Mouse (Mus musculus): ENCODE data around the gene Ola1. TPM values are rescaled to one million over a fixed set of nuclear protein-coding genes. Genes with fewer than 3 reads are reported as not detected.

Ola1 gene
- polyA plus RNA-seq, 1 experiment: 8.1 TPM

DNA sequence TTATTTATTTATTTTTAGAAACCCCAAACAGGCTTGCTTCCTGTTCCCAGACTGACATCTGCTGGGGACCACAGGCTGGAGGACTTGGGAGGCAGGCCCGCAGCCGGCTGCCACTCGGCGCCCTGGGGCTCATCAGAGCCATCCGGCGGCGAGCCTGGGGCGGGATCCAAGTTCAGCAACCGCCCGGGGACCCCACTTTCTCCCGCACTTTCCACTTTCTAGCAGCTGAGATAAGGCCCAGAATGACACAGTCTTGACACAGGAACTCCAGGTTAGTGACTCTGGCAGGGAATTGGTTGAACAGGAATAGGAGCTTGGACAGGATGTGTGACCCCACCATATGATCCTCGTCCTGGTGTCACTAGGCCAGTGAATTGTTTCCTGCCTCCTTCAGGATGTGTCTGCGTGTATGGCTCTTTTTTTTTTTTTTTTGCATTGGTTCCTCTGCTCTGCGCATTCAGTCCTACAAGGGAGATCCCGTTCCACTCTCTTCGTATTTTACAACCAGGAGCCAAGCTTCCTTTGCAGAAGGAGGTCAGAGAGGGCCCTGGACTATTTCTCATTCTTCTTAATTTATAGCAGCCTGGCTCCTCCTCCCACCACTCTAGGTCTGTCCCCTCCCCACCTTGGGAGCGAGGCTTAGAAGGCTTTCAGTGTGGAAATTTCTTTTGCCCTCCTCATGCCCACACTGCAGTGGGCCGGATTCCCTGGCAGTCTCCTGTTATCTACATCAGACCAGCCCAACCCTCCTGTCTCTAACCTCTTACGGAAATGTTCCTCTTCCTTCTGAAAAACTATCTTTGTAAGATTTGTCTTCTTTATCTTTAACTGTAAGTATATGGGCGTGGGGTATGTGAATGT is 152.2 kb downstream of the Ola1 start:
- H3K36me3 ChIP-seq (ENCODE audit: control insufficient read depth, insufficient read depth, low read length): no peaks in the 10 kb centered on the region
- no peaks in the 10 kb centered on the region; the same call in 1 of the 2 replicates for H3K4me1 ChIP-seq (ENCODE audit: control insufficient read depth, insufficient read depth, low read length)
- no peak overlapping the region for H3K27ac ChIP-seq (ENCODE audit: control insufficient read depth, insufficient read depth, low read depth, low read length)
- no peaks in the 10 kb centered on the region for H3K27me3 ChIP-seq (ENCODE audit: control insufficient read depth, insufficient read depth, low read length)
- H3K4me3 ChIP-seq (ENCODE audit: control insufficient read depth, low read depth, low read length): no peak overlapping the region; the same call in 1 of the 2 replicates
- TF ChIP-seq CTCF (IDR thresholded peaks at IDR 0.05; ENCODE audit: control insufficient read depth, insufficient read depth, insufficient replicate concordance, low read depth, low read length): no peak
- no peak for TF ChIP-seq POLR2A (IDR thresholded peaks at IDR 0.05; ENCODE audit: control insufficient read depth, low read depth, low read length)

DNA sequence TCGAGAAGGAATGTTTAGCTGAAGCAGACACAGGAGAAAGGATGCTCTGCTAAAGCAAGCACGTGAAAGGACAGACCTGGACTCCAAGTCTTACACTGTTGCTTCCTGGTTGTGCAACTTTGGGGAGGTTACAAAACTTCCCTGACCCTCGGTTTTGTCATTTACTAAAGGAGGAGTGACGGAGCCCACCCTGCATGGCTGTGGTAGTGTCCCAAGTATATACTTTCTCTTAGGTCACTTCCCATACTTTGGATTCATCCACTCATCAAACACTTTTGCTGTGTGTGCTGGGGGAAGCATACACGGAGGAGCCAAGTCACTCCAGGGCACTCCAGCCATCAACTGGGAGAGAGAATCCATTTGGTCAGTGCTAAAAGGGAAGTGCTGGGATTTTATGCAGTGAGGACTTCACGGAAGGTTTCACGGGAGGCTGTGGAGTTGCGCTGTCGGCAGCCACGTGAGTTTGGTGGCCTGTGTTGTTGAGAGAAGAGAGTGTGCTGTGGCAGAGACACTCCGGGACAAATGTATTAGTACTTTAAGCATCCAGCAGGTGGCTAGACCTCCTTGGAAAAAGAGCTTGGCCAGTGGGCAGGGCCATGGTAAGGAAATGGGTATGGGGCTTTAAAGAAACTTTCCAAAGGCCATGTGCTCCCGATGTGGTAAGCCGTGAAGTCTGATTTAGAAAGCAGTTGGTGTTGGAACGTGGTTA is 154.7 kb downstream of the Ola1 start:
- H3K4me1 ChIP-seq (ENCODE audit: control insufficient read depth, insufficient read depth, low read length): no peaks in the 10 kb centered on the region; the same call in 1 of the 2 replicates

DNA sequence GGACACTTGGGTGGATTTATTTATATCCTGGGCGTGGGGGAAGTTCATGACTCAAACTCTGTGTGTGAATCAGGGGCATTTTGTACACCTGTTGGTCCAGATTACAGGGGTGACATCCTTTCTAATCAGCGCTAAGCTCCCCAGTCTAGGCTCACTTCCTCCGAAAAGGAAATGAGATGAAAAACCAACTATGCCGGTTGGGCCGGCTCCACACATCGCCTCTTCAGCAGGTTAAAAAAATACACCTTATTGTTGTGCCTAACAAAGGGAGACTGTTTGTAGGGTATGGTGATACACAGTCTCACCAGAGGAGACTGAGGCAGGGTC is 158.5 kb downstream of the Ola1 start:
- H3K36me3 ChIP-seq (ENCODE audit: control insufficient read depth, insufficient read depth, low read length): no peaks in the 10 kb centered on the region
- H3K27ac ChIP-seq (ENCODE audit: control insufficient read depth, insufficient read depth, low read depth, low read length): no peak overlapping the region
- H3K4me3 ChIP-seq (ENCODE audit: control insufficient read depth, low read depth, low read length): no peak overlapping the region
- no peak for TF ChIP-seq POLR2A (IDR thresholded peaks at IDR 0.05; ENCODE audit: control insufficient read depth, low read depth, low read length)
- no peak for TF ChIP-seq CTCF (IDR thresholded peaks at IDR 0.05; ENCODE audit: control insufficient read depth, insufficient read depth, insufficient replicate concordance, low read depth, low read length)
- H3K4me1 ChIP-seq (ENCODE audit: control insufficient read depth, insufficient read depth, low read length): no peaks in the 10 kb centered on the region
- no peaks in the 10 kb centered on the region for H3K27me3 ChIP-seq (ENCODE audit: control insufficient read depth, insufficient read depth, low read length)

More for the DNA sequence above, 154.7 kb downstream of the Ola1 start:
- Histone ChIP-seq H3K36me3 (ENCODE audit: control insufficient read depth, insufficient read depth, low read length) (no peaks in the 10 kb centered on the region), H3K4me3 (ENCODE audit: control insufficient read depth, low read depth, low read length) (no peak overlapping the region), H3K27me3 (ENCODE audit: control insufficient read depth, insufficient read depth, low read length) (no peaks in the 10 kb centered on the region), H3K27ac (ENCODE audit: control insufficient read depth, insufficient read depth, low read depth, low read length) (no peak overlapping the region)
- TF ChIP-seq CTCF (IDR thresholded peaks at IDR 0.05; ENCODE audit: control insufficient read depth, insufficient read depth, insufficient replicate concordance, low read depth, low read length) (no peak), POLR2A (IDR thresholded peaks at IDR 0.05; ENCODE audit: control insufficient read depth, low read depth, low read length) (no peak)

DNA sequence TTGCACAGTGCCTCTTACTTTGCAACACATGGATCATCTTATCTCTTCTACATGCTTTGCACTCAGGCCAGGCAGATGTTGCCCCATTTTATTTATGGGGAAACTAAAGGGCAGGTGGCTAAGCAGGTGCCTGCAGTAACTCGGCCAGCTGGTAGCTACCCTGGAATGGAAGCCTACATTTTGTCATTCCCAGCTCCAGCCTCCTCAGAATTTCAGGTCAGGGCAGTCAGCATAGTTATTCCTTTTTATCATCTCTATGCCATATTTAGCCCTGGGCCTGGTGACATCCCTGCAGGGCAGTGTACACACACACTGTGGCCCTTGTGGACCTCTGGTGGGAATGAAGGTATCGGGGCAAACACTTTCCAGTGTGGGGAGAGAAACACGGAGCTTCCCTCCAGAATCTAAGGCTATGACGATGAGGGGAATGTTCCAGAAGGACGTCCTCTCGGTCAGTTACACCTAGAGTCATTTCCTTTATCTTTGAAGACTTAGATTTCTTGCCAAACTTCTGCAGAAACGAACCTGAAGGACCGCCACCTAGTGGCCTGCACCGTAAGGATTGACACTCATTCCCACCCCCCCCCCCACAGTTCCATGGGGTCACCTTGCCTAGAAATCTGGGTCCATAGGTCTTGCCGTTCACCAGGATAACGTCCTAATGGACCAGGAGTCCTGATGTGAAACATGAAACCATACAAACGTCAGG is 159.0 kb downstream of the Ola1 start:
- no peak overlapping the region for H3K4me3 ChIP-seq (ENCODE audit: control insufficient read depth, low read depth, low read length)
- H3K36me3 ChIP-seq (ENCODE audit: control insufficient read depth, insufficient read depth, low read length): no peaks in the 10 kb centered on the region
- H3K27me3 ChIP-seq (ENCODE audit: control insufficient read depth, insufficient read depth, low read length): no peaks in the 10 kb centered on the region
- no peaks in the 10 kb centered on the region for H3K4me1 ChIP-seq (ENCODE audit: control insufficient read depth, insufficient read depth, low read length)
- H3K27ac ChIP-seq (ENCODE audit: control insufficient read depth, insufficient read depth, low read depth, low read length): no peak overlapping the region
- TF ChIP-seq POLR2A (IDR thresholded peaks at IDR 0.05; ENCODE audit: control insufficient read depth, low read depth, low read length) (no peak), CTCF (IDR thresholded peaks at IDR 0.05; ENCODE audit: control insufficient read depth, insufficient read depth, insufficient replicate concordance, low read depth, low read length) (no peak)

DNA sequence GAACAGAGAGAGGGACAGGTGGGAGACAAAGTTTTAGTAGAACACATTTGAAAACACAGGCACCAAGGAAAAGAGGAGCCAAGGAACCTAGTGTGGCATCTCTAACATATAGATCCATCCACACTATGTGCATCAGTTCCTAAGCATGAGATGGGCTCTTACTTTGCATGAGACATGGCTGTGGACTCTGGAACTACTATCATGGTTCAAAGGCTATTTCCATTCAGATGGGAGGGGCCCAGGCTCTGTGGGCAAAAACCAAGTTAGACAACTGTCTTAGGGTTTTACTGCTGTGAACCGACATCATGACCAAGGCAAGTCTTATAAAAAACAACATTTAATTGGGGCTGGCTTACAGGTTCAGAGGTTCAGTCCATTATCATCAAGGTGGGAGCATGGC is 160.4 kb downstream of the Ola1 start:
- Histone ChIP-seq H3K27me3 (ENCODE audit: control insufficient read depth, insufficient read depth, low read length) (no peaks in the 10 kb centered on the region), H3K4me1 (ENCODE audit: control insufficient read depth, insufficient read depth, low read length) (no peaks in the 10 kb centered on the region), H3K27ac (ENCODE audit: control insufficient read depth, insufficient read depth, low read depth, low read length) (no peak overlapping the region), H3K36me3 (ENCODE audit: control insufficient read depth, insufficient read depth, low read length) (no peaks in the 10 kb centered on the region), H3K4me3 (ENCODE audit: control insufficient read depth, low read depth, low read length) (no peak overlapping the region)
- TF ChIP-seq POLR2A (IDR thresholded peaks at IDR 0.05; ENCODE audit: control insufficient read depth, low read depth, low read length) (no peak), CTCF (IDR thresholded peaks at IDR 0.05; ENCODE audit: control insufficient read depth, insufficient read depth, insufficient replicate concordance, low read depth, low read length) (no peak)

DNA sequence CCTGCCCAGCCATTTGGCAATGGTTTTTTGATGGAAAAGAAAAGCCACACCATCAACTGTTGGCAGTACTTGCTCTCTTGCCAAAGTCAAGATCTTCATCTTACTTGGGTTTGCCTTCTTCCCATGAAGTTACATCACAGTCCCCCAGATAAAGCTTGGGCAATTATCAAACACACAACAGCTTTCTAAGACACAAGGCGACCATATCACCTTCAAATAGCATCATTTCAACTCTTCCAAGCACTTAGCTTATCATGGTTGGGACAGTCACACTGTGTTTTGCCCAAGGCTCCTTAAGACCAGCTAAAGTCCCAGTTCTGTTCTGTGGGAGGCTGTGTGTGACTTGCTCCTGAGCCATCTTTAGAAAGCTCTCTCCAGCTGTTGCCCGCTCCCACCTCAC is 161.1 kb downstream of the Ola1 start:
- H3K4me1 ChIP-seq (ENCODE audit: control insufficient read depth, insufficient read depth, low read length): no peaks in the 10 kb centered on the region
- TF ChIP-seq POLR2A (IDR thresholded peaks at IDR 0.05; ENCODE audit: control insufficient read depth, low read depth, low read length) (no peak), CTCF (IDR thresholded peaks at IDR 0.05; ENCODE audit: control insufficient read depth, insufficient read depth, insufficient replicate concordance, low read depth, low read length) (no peak)
- H3K27me3 ChIP-seq (ENCODE audit: control insufficient read depth, insufficient read depth, low read length): no peaks in the 10 kb centered on the region

More for the DNA sequence above, 161.1 kb downstream of the Ola1 start:
- no peak overlapping the region for H3K4me3 ChIP-seq (ENCODE audit: control insufficient read depth, low read depth, low read length)
- H3K27ac ChIP-seq (ENCODE audit: control insufficient read depth, insufficient read depth, low read depth, low read length): no peak overlapping the region
- no peaks in the 10 kb centered on the region for H3K36me3 ChIP-seq (ENCODE audit: control insufficient read depth, insufficient read depth, low read length)

Measured in testis, adult 2 months (tissue).